Mouse (Mus musculus): ENCODE data around the gene C1rb.
"Not testable (repeated sequence)": the region's sequence is repeated elsewhere in the genome, so short reads cannot be mapped to it uniquely, and the experiment has no call there.

C1rb gene

DNA sequence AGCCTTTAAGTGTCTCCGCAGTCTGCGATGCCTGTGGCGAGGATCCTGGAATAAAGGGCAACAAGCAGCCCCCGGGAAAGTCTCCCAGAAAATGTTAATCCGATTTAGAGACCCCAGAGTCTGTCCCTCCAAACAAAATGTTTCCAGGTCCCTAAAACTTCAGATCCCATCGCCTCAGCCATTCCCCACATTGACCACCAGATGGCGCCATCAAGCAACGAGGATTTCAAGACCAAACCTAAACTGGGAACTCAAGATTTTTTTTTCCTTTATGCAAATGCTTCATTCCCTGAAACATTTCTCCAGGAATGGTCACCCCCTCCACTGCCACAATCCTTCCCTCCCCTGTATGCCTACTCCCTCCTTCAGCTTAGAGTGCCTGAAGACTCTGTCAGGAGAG is at the start of gene C1rb:
TSS of gene C1rb (plus strand) at position 269 of the 400 bp plus-strand sequence.
- peak; percentile 4 to 49 for DNase-seq (ENCODE audit: low spot score in 2 of 2)

DNA sequence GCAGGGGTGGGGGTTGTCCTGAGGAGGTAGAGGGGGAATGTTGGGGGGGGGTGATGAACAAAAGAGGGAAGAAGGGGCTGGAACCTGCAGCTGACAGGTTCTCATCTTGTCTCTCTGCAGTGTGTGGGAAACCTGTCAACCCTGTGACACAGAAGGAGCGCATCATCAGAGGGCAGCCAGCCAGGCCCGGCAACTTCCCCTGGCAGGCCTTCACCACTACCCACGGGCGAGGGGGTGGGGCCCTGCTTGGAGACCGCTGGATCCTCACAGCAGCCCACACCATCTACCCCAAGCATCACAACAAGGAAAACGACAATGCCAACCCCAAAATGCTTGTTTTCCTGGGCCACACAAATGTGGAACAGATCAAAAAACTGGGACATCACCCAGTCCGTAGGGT is 48.0 kb upstream of the C1rb start:
- DNase-seq (ENCODE audit: low spot score in 2 of 2), result not testable (repeated sequence)

- no peak for DNase-seq (ENCODE audit: low spot score in 2 of 2)
Observed at GRCm38 (mm10) chr6:124527881-124528280, 42.2 kb upstream of the C1rb start.

GRCm38 (mm10) chr6:124531077-124531476 is 39.0 kb upstream of the C1rb start:
- DNase-seq (ENCODE audit: low spot score in 2 of 2), result no peak

- DNase-seq (ENCODE audit: low spot score in 2 of 2), result not testable (repeated sequence)
Observed at GRCm38 (mm10) chr6:124536125-124536829, 33.8 kb upstream of the C1rb start.

GRCm38 (mm10) chr6:124541176-124541575 is 28.9 kb upstream of the C1rb start:
- not testable (repeated sequence) for DNase-seq (ENCODE audit: low spot score in 2 of 2)

GRCm38 (mm10) chr6:124542284-124542683 is 27.8 kb upstream of the C1rb start, which contains the start of gene C1s1:
Gene C1s1, minus strand, starts transcription at chr6:124542359.
- not testable (repeated sequence) for DNase-seq (ENCODE audit: low spot score in 2 of 2)

- DNase-seq (ENCODE audit: low spot score in 2 of 2), result no peak
Observed at GRCm38 (mm10) chr6:124544466-124544865, 25.6 kb upstream of the C1rb start.

DNA sequence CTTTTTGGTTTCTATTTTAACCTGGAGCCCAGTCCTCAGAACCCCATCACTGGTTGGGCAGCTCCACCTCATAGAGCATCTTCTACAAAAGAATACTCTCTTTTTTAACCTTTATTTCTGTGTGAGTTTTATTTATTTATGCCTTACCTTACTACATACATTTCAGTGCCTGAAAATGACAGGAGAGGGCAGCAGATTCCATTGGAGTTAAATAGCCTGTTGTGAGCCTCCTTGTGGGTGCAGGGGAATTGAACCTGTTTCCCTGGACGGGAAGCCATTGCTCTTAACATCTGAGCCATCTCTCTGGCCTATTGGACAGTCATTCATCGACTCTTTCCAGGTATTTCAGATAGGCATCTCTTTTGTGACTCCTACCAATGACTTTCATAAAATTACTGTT is 24.7 kb upstream of the C1rb start:
- DNase-seq (ENCODE audit: low spot score in 2 of 2), result no peak

DNA sequence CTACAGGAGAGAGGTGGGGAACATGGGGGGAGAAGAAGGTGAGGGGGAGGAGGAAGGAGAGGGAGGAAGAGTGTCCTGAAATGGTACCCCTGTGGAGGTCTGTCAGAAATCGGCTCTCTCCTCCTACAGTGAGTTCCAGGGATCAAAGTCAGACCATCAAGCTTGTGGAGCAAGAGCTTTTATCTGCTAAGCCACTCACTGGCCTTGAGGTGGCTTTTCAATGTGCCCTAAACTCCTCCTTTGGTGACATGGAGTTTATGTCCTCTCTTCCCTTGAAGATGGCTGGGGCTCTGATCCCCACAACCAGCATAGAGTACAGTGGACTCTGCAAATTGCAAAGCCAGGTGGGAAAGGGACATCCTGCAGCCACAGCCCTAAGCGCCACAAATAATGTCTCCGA is 22.1 kb upstream of the C1rb start:
- DNase-seq (ENCODE audit: low spot score in 2 of 2), result not testable (repeated sequence)

- no peak for DNase-seq (ENCODE audit: low spot score in 2 of 2)
Observed at GRCm38 (mm10) chr6:124549023-124549550, 21.0 kb upstream of the C1rb start.

DNA sequence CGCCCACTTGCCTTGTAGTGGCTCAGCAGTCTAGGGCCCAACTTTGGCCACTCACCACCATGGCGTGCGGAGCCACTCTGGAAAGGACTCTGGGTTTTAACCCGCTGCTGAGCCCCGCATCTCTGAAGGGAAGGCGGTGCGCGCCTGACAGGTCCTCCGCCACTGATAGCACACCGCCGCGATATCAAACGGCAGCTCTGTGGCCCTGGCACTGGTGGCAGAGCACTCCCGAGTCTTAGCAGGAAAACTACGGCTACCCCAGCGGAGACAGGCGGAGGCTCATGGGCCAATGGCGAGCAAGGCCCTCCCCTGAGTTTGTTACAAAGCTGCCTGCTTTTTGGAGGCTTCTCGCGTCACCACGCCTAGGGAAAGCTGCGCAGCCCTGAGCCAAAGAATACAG is 17.3 kb upstream of the C1rb start:
- no peak for DNase-seq (ENCODE audit: low spot score in 2 of 2)

GRCm38 (mm10) chr6:124555956-124556355 is 14.1 kb upstream of the C1rb start:
- not testable (repeated sequence) for DNase-seq (ENCODE audit: low spot score in 2 of 2)

GRCm38 (mm10) chr6:124561156-124561555 is 8.9 kb upstream of the C1rb start:
- not testable (repeated sequence) for DNase-seq (ENCODE audit: low spot score in 2 of 2)

DNA sequence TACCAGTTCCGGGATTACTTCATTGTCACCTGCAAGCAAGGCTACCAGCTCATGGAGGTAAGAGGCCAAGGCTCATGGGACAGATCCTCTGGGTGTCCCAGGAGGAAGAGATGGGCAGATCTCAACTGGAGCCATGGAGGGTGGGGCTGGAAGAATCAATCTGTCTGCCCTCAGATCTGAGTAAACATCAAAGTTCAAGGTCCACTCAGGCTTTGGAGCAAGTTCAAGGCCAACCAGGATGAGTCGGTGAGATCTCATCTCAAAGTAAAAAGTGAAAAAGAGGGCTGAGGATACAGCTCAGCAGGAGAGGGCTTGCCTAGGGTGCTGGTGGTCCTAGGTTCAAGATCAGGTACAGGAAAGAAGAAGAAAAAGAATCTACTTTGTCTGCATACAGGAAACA is 8.5 kb upstream of the C1rb start:
- DNase-seq (ENCODE audit: low spot score in 2 of 2), result not testable (repeated sequence)

DNA sequence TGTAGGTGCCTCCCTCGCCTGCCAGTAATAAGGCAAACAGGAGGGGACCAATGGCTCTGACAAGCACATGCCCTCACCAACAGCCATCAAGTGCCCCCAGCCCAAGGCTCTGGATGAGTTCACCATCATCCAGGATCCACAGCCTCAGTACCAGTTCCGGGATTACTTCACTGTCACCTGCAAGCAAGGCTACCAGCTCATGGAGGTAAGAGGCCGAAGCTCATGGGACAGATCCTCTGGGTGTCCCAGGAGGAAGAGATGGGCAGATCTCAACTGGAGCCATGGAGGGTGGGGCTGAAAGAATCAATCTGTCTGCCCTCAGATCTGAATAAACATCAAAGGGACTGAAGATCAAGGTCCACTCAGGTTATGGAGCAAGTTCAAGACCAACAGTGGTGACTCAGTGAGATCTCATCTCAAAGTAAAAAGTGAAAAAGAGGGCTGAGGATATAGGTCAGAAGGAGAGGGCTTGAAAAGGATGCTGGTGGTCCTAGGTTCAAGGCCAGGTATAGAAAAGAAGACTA is 5.1 kb downstream of the C1rb start:
- not testable (repeated sequence) for DNase-seq (ENCODE audit: low spot score in 2 of 2)

DNA sequence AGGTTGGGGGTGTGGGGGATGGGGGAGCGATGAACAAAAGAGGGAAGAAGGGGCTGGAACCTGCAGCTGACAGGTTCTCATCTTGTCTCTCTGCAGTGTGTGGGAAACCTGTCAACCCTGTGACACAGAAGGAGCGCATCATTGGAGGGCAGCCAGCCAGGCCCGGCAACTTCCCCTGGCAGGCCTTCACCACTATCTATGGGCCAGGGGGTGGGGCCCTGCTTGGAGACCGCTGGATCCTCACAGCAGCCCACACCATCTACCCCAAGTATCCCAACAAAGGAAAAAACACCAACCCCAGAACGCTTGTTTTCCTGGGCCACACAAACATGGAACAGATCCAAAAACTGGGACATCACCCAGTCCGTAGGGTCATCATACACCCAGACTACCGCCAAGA is 10.1 kb downstream of the C1rb start:
- DNase-seq (ENCODE audit: low spot score in 2 of 2), result not testable (repeated sequence)

DNA sequence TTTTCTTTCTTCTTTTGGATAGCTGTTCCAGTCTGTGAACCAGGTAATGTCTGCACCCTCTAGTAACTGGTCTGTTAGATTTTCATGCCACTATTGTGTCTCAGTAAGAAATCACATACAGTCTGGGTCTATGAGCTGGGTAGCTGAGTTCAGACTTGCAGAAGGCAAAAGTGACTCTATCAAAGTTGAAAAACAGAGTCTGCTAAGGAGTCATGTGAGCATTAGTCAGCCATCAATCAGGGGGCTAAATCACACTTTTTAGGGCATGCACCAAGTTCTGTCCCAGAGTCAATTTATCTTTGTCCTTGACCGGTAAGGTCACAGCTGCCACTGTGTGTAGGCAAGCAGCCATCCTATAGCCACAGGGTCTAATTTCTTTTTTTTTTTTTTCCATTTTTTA is 12.1 kb downstream of the C1rb start:
- DNase-seq (ENCODE audit: low spot score in 2 of 2), result no peak

GRCm38 (mm10) chr6:124584935-124585334 is 14.8 kb downstream of the C1rb start:
- no peak for DNase-seq (ENCODE audit: low spot score in 2 of 2)

- no peak for DNase-seq (ENCODE audit: low spot score in 2 of 2)
Observed at GRCm38 (mm10) chr6:124585761-124586160, 15.7 kb downstream of the C1rb start.

GRCm38 (mm10) chr6:124586266-124586665 is 16.2 kb downstream of the C1rb start:
- DNase-seq (ENCODE audit: low spot score in 2 of 2), result no peak

GRCm38 (mm10) chr6:124588771-124589170 is 18.7 kb downstream of the C1rb start:
- DNase-seq (ENCODE audit: low spot score in 2 of 2), result no peak

GRCm38 (mm10) chr6:124592186-124592700 is 22.1 kb downstream of the C1rb start:
- no peak for DNase-seq (ENCODE audit: low spot score in 2 of 2)

All from thymus, postnatal 10 days (tissue).